Mouse (Mus musculus): Measurements from ENCODE around the gene Pde3a.

DNA sequence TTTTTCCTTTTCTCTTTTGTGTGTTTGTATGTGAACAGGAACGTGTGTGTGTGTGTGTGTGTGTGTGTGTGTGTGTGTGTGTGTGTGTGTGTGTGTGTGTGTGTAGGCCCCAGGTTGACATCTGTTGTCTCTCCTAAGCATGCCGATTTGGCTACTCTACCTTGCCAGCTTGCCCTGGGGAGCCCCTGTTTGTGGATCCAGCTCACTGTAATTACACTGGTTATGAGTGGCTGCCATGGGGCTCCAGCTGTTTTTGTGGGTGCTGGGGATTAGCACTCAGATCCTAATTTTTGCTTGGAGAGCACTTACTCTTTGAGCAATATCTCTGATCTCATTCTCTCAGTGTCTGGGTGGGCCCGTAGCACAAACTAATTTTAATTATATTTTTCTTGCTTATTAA, 32.6 kb downstream of the Pde3a start:
- no peak for TF ChIP-seq POLR2A (IDR thresholded peaks at IDR 0.05; ENCODE audit: insufficient read length, low read depth)
- no peak for TF ChIP-seq SRF (IDR thresholded peaks at IDR 0.05; ENCODE audit: control insufficient read depth, insufficient read length, low read depth)
- no peak for TF ChIP-seq TCF12 (IDR thresholded peaks at IDR 0.05; ENCODE audit: insufficient read depth, poor library complexity, severe bottlenecking)

Measured in myocyte (in vitro differentiated cells).